Mouse (Mus musculus): ENCODE results near the gene Map4k3. TPM values are rescaled to one million over a fixed set of nuclear protein-coding genes. Genes with fewer than 3 reads are reported as not detected.

Map4k3 gene
- total and polyA plus RNA-seq, 3 experiments, result 3.2 to 4.1 TPM; not detected in 1

- Histone ChIP-seq H3K79me2 (ENCODE audit: control insufficient read depth, insufficient read depth, low read length, poor library complexity) (peaks cover 3% of the 10 kb centered on the region), H3K27ac (ENCODE audit: control insufficient read depth, low read depth, low read length) (no peak overlapping the region), H3K36me3 (ENCODE audit: control insufficient read depth in 1 of 2, insufficient read depth in 2 of 2, low read length in 2 of 2) (peaks cover 2 to 5% of the 10 kb centered on the region in 2 experiments; a peak in 2 of 4 replicates), H3K9me3 (replicated peaks; ENCODE audit: insufficient read depth, low read length) (no peaks in the 10 kb centered on the region), H3K4me3 (ENCODE audit: control insufficient read depth in 1 of 2, insufficient read depth in 1 of 2, low read depth in 2 of 2, low read length in 2 of 2) (0 out of 4 replicates have a peak overlapping the region, but pooled peaks of 1 of the 2 experiments have one; percentile 75), H3K9ac (ENCODE audit: control insufficient read depth, low read depth, low read length, poor library complexity, severe bottlenecking) (no peak overlapping the region), H3K4me1 (ENCODE audit: control insufficient read depth in 1 of 2, insufficient read depth in 2 of 2, low read length in 2 of 2) (peaks cover 6% of the 10 kb centered on the region in 2 experiments; a peak in 2 of 4 replicates), H3K27me3 (ENCODE audit: control insufficient read depth in 1 of 2, insufficient read depth in 2 of 2, low read length in 2 of 2) (no peaks in the 10 kb centered on the region)
- no peak for TF ChIP-seq TBP (IDR thresholded peaks at IDR 0.05; ENCODE audit: low read depth, low read length)
- no peak for DNase-seq (ENCODE audit: low read depth, low spot score)
Measured at GRCm38 (mm10) chr17:80562792-80563191, 165.5 kb downstream of the Map4k3 start.

GRCm38 (mm10) chr17:80560669-80561401 is 167.4 kb downstream of the Map4k3 start:
- H3K9ac ChIP-seq (ENCODE audit: control insufficient read depth, low read depth, low read length, poor library complexity, severe bottlenecking), result peak overlapping the region; percentile 67
- no peak overlapping the region for H3K27ac ChIP-seq (ENCODE audit: control insufficient read depth, low read depth, low read length)
- no peaks in the 10 kb centered on the region for H3K27me3 ChIP-seq (ENCODE audit: control insufficient read depth in 1 of 2, insufficient read depth in 2 of 2, low read length in 2 of 2)
- no peaks in the 10 kb centered on the region for H3K9me3 ChIP-seq (replicated peaks; ENCODE audit: insufficient read depth, low read length)
- H3K36me3 ChIP-seq (ENCODE audit: control insufficient read depth in 1 of 2, insufficient read depth in 2 of 2, low read length in 2 of 2), result peaks cover 0 to 5% of the 10 kb centered on the region in 2 experiments; a peak in 1 of 4 replicates
- H3K4me3 ChIP-seq (ENCODE audit: control insufficient read depth in 1 of 2, insufficient read depth in 1 of 2, low read depth in 2 of 2, low read length in 2 of 2), result peak overlapping the region; percentile 36 to 52
- H3K4me1 ChIP-seq (ENCODE audit: control insufficient read depth in 1 of 2, insufficient read depth in 2 of 2, low read length in 2 of 2), result peaks cover 6% of the 10 kb centered on the region in 2 experiments; a peak in 2 of 4 replicates
- DNase-seq (ENCODE audit: low read depth, low spot score), result peak; percentile 93
- peaks cover 3% of the 10 kb centered on the region for H3K79me2 ChIP-seq (ENCODE audit: control insufficient read depth, insufficient read depth, low read length, poor library complexity)
- peak; percentile 92 for TF ChIP-seq RAD21 (IDR thresholded peaks at IDR 0.05; ENCODE audit: low read depth, low read length)
- TF ChIP-seq USF2 (IDR thresholded peaks at IDR 0.05; ENCODE audit: borderline replicate concordance in 1 of 2, insufficient read depth in 1 of 2, low read depth in 1 of 2, low read length in 2 of 2), result no peak
- TF ChIP-seq MAX (IDR thresholded peaks at IDR 0.05; ENCODE audit: low read length), result peak; percentile 80
- TF ChIP-seq SIN3A (IDR thresholded peaks at IDR 0.05; ENCODE audit: low read length), result peak; percentile 80
- peak; percentile 42; the same call in 1 of the 2 replicates for TF ChIP-seq TBP (IDR thresholded peaks at IDR 0.05; ENCODE audit: low read depth, low read length)
- no peak for TF ChIP-seq MYC (IDR thresholded peaks at IDR 0.05; ENCODE audit: low read depth, low read length)
- peak; percentile 82 for TF ChIP-seq ZC3H11A (IDR thresholded peaks at IDR 0.05; ENCODE audit: low read depth, low read length)
- no peak for TF ChIP-seq UBTF (IDR thresholded peaks at IDR 0.05; ENCODE audit: borderline replicate concordance, insufficient read depth, low read depth, low read length)
- no peak for TF ChIP-seq NRF1 (IDR thresholded peaks at IDR 0.05; ENCODE audit: insufficient read depth, low read depth, low read length, poor library complexity, severe bottlenecking)
- peak; percentile 7; the same call in 1 of the 2 replicates for TF ChIP-seq ZNF384 (IDR thresholded peaks at IDR 0.05; ENCODE audit: low read depth, low read length)
- no peak for TF ChIP-seq BHLHE40 (IDR thresholded peaks at IDR 0.05; ENCODE audit: borderline replicate concordance, low read depth, low read length)
- TF ChIP-seq HCFC1 (IDR thresholded peaks at IDR 0.05; ENCODE audit: low read depth, low read length), result peak; percentile 57
- no peak for TF ChIP-seq EP300 (IDR thresholded peaks at IDR 0.05; ENCODE audit: low read depth in 1 of 2, low read length in 2 of 2)
- 0 out of 2 replicates have a peak, but pooled peaks have one; percentile 23 for TF ChIP-seq GATA1 (IDR thresholded peaks at IDR 0.05; ENCODE audit: low read depth, low read length)
- no peak for TF ChIP-seq KAT2A (conservative IDR thresholded peaks at IDR 0.05; ENCODE audit: low read depth, low read length)
- no peak for TF ChIP-seq POLR2AphosphoS5 (IDR thresholded peaks at IDR 0.05; ENCODE audit: borderline replicate concordance, low read depth, low read length)
- TF ChIP-seq CHD1 (IDR thresholded peaks at IDR 0.05; ENCODE audit: low read depth, low read length), result no peak
- TF ChIP-seq MYB (IDR thresholded peaks at IDR 0.05; ENCODE audit: low read depth, low read length), result no peak
- no peak for TF ChIP-seq POLR2AphosphoS2 (IDR thresholded peaks at IDR 0.05; ENCODE audit: low read length)
- TF ChIP-seq MEF2A (IDR thresholded peaks at IDR 0.05; ENCODE audit: extremely low read depth, insufficient replicate concordance, low read depth, low read length, poor library complexity, severe bottlenecking), result no peak
- no peak for TF ChIP-seq CHD2 (IDR thresholded peaks at IDR 0.05; ENCODE audit: low read length)
- TF ChIP-seq MXI1 (IDR thresholded peaks at IDR 0.05; ENCODE audit: low read depth, low read length), result peak; percentile 44
- 0 out of 2 replicates have a peak, but pooled peaks have one; percentile 34 for TF ChIP-seq ZMIZ1 (IDR thresholded peaks at IDR 0.05; ENCODE audit: low read depth, low read length)
- no peak for TF ChIP-seq TCF12 (IDR thresholded peaks at IDR 0.05; ENCODE audit: low read depth, low read length)
- no peak for TF ChIP-seq POLR2A (IDR thresholded peaks at IDR 0.05; ENCODE audit: control insufficient read depth in 1 of 2, insufficient read depth in 1 of 2, low read depth in 1 of 2, low read length in 2 of 2, poor library complexity in 1 of 2)
- no peak for TF ChIP-seq ETS1 (IDR thresholded peaks at IDR 0.05; ENCODE audit: low read depth, low read length)
- no peak for TF ChIP-seq MAFK (IDR thresholded peaks at IDR 0.05; ENCODE audit: borderline replicate concordance, low read depth, low read length)
- no peak for TF ChIP-seq ZKSCAN1 (IDR thresholded peaks at IDR 0.05; ENCODE audit: low read depth, low read length)
- TF ChIP-seq MAZ (IDR thresholded peaks at IDR 0.05; ENCODE audit: low read depth, low read length), result peak; percentile 63; the same call in 1 of the 2 replicates
